Mouse (Mus musculus) spleen, adult 2 months (tissue): ENCODE results near the gene Myh2.

Experiments
- CTCF ChIP-seq: fragments of 200-500 bp; IDR thresholded peaks from 2 replicates; pipeline ENCODE4 v1.5.1; 2011; ENCODE audit warnings: mild to moderate bottlenecking, inconsistent platforms; ENCODE audit not compliant: insufficient read depth, insufficient read length, insufficient replicate concordance; ENCODE audit errors: extremely low read depth
- POLR2A ChIP-seq: fragments of 200-500 bp; IDR thresholded peaks from 2 replicates; pipeline ENCODE4 v1.6.1; 2011; ENCODE audit warnings: low read depth, low read length, inconsistent platforms

DNA sequence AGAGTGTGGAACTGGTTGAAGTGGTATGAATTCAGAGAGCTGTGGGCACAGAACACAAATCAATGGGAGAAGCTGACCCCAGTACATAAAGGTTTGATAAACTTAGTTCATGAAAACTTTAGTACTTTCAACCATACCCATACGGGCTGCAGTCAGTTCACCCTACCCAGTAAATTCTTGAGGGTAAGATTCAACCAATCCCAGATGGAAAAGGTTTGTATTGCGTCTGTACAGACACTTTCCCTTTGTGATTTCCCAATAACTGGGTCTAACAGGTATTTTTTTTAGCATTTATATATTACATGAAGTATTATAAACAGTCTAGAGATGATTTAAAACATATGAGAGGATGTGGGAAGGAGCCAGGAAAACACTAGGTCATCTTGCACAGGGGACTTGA, 15.2 kb upstream of the Myh2 start:
- TF ChIP-seq POLR2A (no peak), CTCF (no peak)
